Mouse (Mus musculus) kidney, adult 2 months (tissue): ENCODE measurements around the gene Pde1a.

Source experiments
- CTCF ChIP-seq: fragments of 200-500 bp; conservative IDR thresholded peaks from 2 replicates; pipeline ENCODE4 v1.5.1; 2011; ENCODE audit warnings: low read depth, mild to moderate bottlenecking, control low read depth, low read length, moderate library complexity, mixed read lengths; ENCODE audit not compliant: insufficient read depth, insufficient read length
- POLR2A ChIP-seq: fragments of 200-500 bp; IDR thresholded peaks from one replicate; pipeline ENCODE4 v1.6.1; 2011; ENCODE audit warnings: low read depth, low read length, control low read depth

DNA sequence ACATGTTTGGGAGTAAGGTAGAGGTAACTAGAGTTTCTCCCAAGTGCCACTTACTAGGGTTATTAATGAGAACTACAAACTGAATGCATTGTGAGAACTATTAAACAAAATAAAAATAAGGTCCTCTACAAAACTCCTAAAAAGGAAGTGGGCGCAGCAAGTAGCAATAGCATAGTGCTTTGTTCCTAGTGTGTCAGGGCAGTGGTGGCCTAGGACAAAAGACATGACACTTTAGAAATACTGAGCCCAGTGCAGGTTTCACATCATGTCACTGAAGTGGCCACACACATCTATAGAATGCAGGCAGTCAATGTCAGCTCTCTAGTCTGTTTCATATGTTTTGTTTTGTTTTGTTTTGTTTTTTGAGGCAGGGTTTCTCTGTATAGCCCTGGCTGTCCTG is 103.2 kb downstream of the Pde1a start:
- no peak for TF ChIP-seq POLR2A
- no peak for TF ChIP-seq CTCF
